Mouse (Mus musculus) hindbrain, embryonic 13.5 days (tissue): ENCODE measurements around the gene Rps27l. TPM values are rescaled to one million over a fixed set of nuclear protein-coding genes. Genes with fewer than 3 reads are reported as not detected.
"Not testable (repeated sequence)": the region's sequence is repeated elsewhere in the genome, so short reads cannot be mapped to it uniquely, and the experiment has no call there.

Experiments
- ATAC-seq: fragments of 200-750 bp; cut with Nextera tagmentation; 2 replicates; pipeline ENCODE4 v1.8.0; 2017; ENCODE audit warnings: moderate TSS enrichment; ENCODE audit not compliant: low FRiP score
- H3K27ac ChIP-seq: fragments of 300-500 bp; sonication (generic); 2 replicates; pipeline ENCODE4 v1.5.1; 2015; ENCODE audit warnings: inconsistent platforms, mild to moderate bottlenecking, moderate library complexity
- H3K27me3 ChIP-seq: fragments of 300-500 bp; sonication (generic); 2 replicates; pipeline ENCODE4 v1.6.1; 2015; ENCODE audit warnings: mild to moderate bottlenecking, inconsistent platforms
- H3K36me3 ChIP-seq: fragments of 300-500 bp; sonication (generic); 2 replicates; pipeline ENCODE4 v1.6.1; 2015; ENCODE audit warnings: mild to moderate bottlenecking, inconsistent platforms
- H3K4me1 ChIP-seq: fragments of 300-500 bp; sonication (generic); replicated peaks from 2 replicates; pipeline ENCODE4 v1.6.1; 2015; ENCODE audit warnings: inconsistent platforms
- H3K4me2 ChIP-seq: fragments of 300-500 bp; sonication (generic); 2 replicates; pipeline ENCODE4 v1.6.1; 2015; ENCODE audit warnings: inconsistent platforms, mild to moderate bottlenecking, moderate library complexity
- H3K4me3 ChIP-seq: fragments of 300-500 bp; sonication (generic); 2 replicates; pipeline ENCODE4 v1.5.1; 2015; ENCODE audit warnings: mild to moderate bottlenecking, inconsistent platforms
- H3K9ac ChIP-seq: fragments of 300-500 bp; sonication (generic); 2 replicates; pipeline ENCODE4 v1.6.1; 2015; ENCODE audit warnings: mild to moderate bottlenecking, inconsistent platforms
- H3K9me3 ChIP-seq: fragments of 300-500 bp; sonication (generic); 2 replicates; pipeline ENCODE4 v1.6.1; 2016; ENCODE audit warnings: inconsistent platforms
- WGBS: fragments of 180-500 bp; shearing (Covaris S2); methylation state at CpG from one replicate; pipeline ENCODE4 v1.1.7; 2015; 5-methylcytosine and 5-hydroxymethylcytosine counted together
- polyA plus RNA-seq: library from polyadenylated mRNA; unstranded; fragments of >200 nt; fragmentation: Nextera tagmentation; extraction: Ambion mirVana; gene quantifications from 2 replicates; pipeline ENCODE4 v1.2.1, GENCODE M21; 2015

Rps27l gene
- polyA plus RNA-seq = 291 and 315 TPM in 2 replicates

DNA sequence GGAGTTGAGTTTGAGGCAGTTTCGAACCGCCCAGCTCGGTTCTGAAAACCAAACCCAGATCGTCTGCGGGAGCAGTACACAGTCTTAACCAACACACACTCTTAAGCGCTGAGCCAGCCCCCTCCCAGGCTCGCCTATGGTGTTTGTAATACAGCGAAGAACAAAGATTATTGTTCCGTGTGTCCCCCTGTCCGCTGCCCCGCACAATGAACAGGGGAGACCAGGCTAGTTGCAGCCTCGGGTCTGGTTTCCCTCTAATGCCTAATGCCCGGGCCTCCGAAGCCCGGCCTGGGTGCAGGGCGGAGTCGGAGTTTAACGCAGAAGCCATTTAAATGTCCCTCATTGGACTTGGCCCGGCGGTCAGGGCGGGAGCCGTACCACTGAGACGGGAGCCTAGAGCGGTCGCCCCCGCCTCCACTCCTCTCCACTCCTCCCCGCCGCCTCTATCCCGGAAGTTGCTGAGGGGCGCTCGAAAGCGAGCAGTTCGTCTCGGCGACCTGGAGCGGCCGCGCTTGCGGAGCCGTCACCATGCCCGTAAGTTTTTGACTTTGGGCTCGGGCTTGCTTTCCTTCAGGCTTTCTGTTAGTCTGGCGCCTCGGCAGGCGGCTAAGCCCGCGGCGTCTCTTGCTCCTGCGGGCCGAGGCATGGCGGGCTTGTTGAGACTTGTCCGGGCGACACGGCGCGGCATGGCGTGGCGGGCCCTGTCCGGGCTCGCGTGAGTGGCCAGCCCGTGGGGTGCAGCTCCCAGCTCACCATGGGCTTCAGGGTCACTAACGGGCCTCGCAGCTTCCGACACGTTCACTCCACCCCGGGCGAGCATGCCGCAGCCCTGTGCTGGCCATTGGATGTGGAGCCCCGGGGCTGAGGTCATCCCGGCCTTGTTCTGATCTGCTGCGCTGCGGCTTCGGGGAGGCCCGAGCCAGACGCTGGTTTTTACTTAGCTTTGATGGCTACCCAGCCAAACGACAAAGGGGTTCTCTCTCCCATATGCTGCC is at the start of gene Rps27l:
Gene Rps27l (plus strand): TSS at position 440 of the 995 bp plus-strand sequence.
- H3K4me3 ChIP-seq = peak within 1 kb of the TSS; percentile 94
- peaks cover 10% of the 10 kb centered on the region for H3K4me1 ChIP-seq
- H3K9ac ChIP-seq = peak within 1 kb of the TSS; percentile 92
- H3K36me3 ChIP-seq = peaks cover 4% of the 10 kb centered on the region
- WGBS = under 1% methylated on average over 77 of the region's 77 CpGs
- no peaks in the 10 kb centered on the region for H3K27me3 ChIP-seq
- no peaks in the 10 kb centered on the region for H3K9me3 ChIP-seq
- H3K4me2 ChIP-seq = peak within 1 kb of the TSS; percentile 91
- peak within 1 kb of the TSS; percentile 92 for H3K27ac ChIP-seq
- ATAC-seq = peak; percentile 99

- Histone ChIP-seq H3K9me3 (no peaks in the 10 kb centered on the region), H3K4me3 (no peak overlapping the region), H3K4me1 (peaks cover 12% of the 10 kb centered on the region), H3K36me3 (no peaks in the 10 kb centered on the region), H3K27ac (no peak overlapping the region), H3K27me3 (no peaks in the 10 kb centered on the region), H3K4me2 (no peak overlapping the region), H3K9ac (no peak overlapping the region)
- WGBS = 61% methylated on average over 6 of the region's 6 CpGs
- ATAC-seq = no peak
Observed at GRCm38 (mm10) chr9:66896951-66897350, 48.9 kb upstream of the Rps27l start.

DNA sequence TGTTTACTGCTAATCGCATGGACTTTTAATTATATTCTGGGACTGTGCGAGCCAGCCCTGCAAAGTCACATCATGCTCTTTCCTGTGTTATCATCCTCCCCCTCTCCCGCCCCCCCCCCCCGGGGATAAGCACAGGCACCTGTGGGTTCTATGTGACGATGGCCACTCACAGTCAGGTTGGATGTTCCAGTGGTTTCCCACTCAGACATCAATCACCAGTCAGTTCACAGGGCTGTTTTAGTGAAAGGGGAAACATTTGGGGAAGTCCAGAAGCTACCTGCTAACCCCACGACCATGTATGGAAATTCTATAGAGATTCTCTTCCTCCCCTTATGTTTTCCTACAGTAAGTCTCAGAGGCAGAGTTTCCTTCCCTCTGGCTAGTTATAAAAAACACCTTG is 48.0 kb upstream of the Rps27l start:
- H3K36me3 ChIP-seq = no peaks in the 10 kb centered on the region
- no peaks in the 10 kb centered on the region for H3K9me3 ChIP-seq
- H3K4me1 ChIP-seq = peaks cover 17% of the 10 kb centered on the region
- WGBS = 80% methylated on average over 6 of the region's 6 CpGs
- ATAC-seq = no peak
- no peak overlapping the region for H3K4me2 ChIP-seq
- H3K4me3 ChIP-seq = no peak overlapping the region
- H3K27ac ChIP-seq = no peak overlapping the region
- H3K27me3 ChIP-seq = no peaks in the 10 kb centered on the region
- H3K9ac ChIP-seq = no peak overlapping the region

GRCm38 (mm10) chr9:66899072-66899471 is 46.8 kb upstream of the Rps27l start:
- H3K27me3 ChIP-seq = no peaks in the 10 kb centered on the region
- H3K4me1 ChIP-seq = peaks cover 18% of the 10 kb centered on the region
- H3K9ac ChIP-seq = no peak overlapping the region
- H3K4me3 ChIP-seq = no peak overlapping the region
- no peak overlapping the region for H3K4me2 ChIP-seq
- no peak for ATAC-seq
- WGBS = 86% methylated on average over 2 of the region's 2 CpGs
- H3K27ac ChIP-seq = no peak overlapping the region
- no peaks in the 10 kb centered on the region for H3K9me3 ChIP-seq
- H3K36me3 ChIP-seq = no peaks in the 10 kb centered on the region

- no peaks in the 10 kb centered on the region for H3K36me3 ChIP-seq
- no peak overlapping the region for H3K9ac ChIP-seq
- peaks cover 18% of the 10 kb centered on the region for H3K4me1 ChIP-seq
- H3K9me3 ChIP-seq = no peaks in the 10 kb centered on the region
- ATAC-seq = no peak
- no peak overlapping the region for H3K4me2 ChIP-seq
- no peak overlapping the region for H3K4me3 ChIP-seq
- no peak overlapping the region for H3K27ac ChIP-seq
- WGBS = 83% methylated on average over 4 of the region's 4 CpGs
- no peaks in the 10 kb centered on the region for H3K27me3 ChIP-seq
Observed at GRCm38 (mm10) chr9:66899526-66899925, 46.4 kb upstream of the Rps27l start.

- Histone ChIP-seq H3K4me2 (no peak overlapping the region), H3K27me3 (no peaks in the 10 kb centered on the region), H3K4me1 (peaks cover 22% of the 10 kb centered on the region), H3K9ac (no peak overlapping the region), H3K27ac (peak overlapping the region; percentile 40), H3K4me3 (no peak overlapping the region), H3K9me3 (no peaks in the 10 kb centered on the region), H3K36me3 (no peaks in the 10 kb centered on the region)
- no peak for ATAC-seq
- WGBS = 74% methylated on average over 9 of the region's 9 CpGs
Observed at GRCm38 (mm10) chr9:66905990-66906389, 39.9 kb upstream of the Rps27l start.

GRCm38 (mm10) chr9:66907126-66907525 is 38.8 kb upstream of the Rps27l start:
- no peak overlapping the region for H3K4me3 ChIP-seq
- no peak overlapping the region for H3K4me2 ChIP-seq
- no peaks in the 10 kb centered on the region for H3K36me3 ChIP-seq
- no peaks in the 10 kb centered on the region for H3K9me3 ChIP-seq
- no peak overlapping the region for H3K27ac ChIP-seq
- peaks cover 32% of the 10 kb centered on the region for H3K4me1 ChIP-seq
- WGBS = 93% methylated on average over 8 of the region's 8 CpGs
- ATAC-seq = no peak
- no peaks in the 10 kb centered on the region for H3K27me3 ChIP-seq
- no peak overlapping the region for H3K9ac ChIP-seq

GRCm38 (mm10) chr9:66907746-66908397 is 38.0 kb upstream of the Rps27l start:
- no peaks in the 10 kb centered on the region for H3K27me3 ChIP-seq
- H3K27ac ChIP-seq = no peak overlapping the region
- no peaks in the 10 kb centered on the region for H3K9me3 ChIP-seq
- H3K4me2 ChIP-seq = no peak overlapping the region
- no peak overlapping the region for H3K9ac ChIP-seq
- no peak overlapping the region for H3K4me3 ChIP-seq
- no peaks in the 10 kb centered on the region for H3K36me3 ChIP-seq
- H3K4me1 ChIP-seq = peaks cover 35% of the 10 kb centered on the region
- no peak for ATAC-seq
- WGBS = 86% methylated on average over 5 of the region's 5 CpGs

GRCm38 (mm10) chr9:66909922-66910321 is 36.0 kb upstream of the Rps27l start:
- Histone ChIP-seq H3K27me3 (no peaks in the 10 kb centered on the region), H3K9me3 (no peaks in the 10 kb centered on the region), H3K36me3 (no peaks in the 10 kb centered on the region), H3K4me3 (no peak overlapping the region), H3K9ac (no peak overlapping the region), H3K4me1 (peaks cover 49% of the 10 kb centered on the region), H3K27ac (no peak overlapping the region), H3K4me2 (no peak overlapping the region)
- WGBS = 87% methylated on average over 7 of the region's 7 CpGs
- ATAC-seq = no peak

- no peak for ATAC-seq
- WGBS = 90% methylated on average over 5 of the region's 5 CpGs
- Histone ChIP-seq H3K27ac (no peak overlapping the region), H3K27me3 (no peaks in the 10 kb centered on the region), H3K4me1 (peaks cover 55% of the 10 kb centered on the region), H3K9me3 (no peaks in the 10 kb centered on the region), H3K4me2 (no peak overlapping the region), H3K4me3 (no peak overlapping the region), H3K36me3 (no peaks in the 10 kb centered on the region), H3K9ac (no peak overlapping the region)
Observed at GRCm38 (mm10) chr9:66910677-66911076, 35.2 kb upstream of the Rps27l start.

- Histone ChIP-seq H3K4me1 (peaks cover 55% of the 10 kb centered on the region), H3K9me3 (no peaks in the 10 kb centered on the region), H3K9ac (no peak overlapping the region), H3K36me3 (no peaks in the 10 kb centered on the region), H3K4me3 (no peak overlapping the region), H3K27me3 (no peaks in the 10 kb centered on the region), H3K4me2 (no peak overlapping the region), H3K27ac (no peak overlapping the region)
- ATAC-seq = no peak
Observed at GRCm38 (mm10) chr9:66912304-66912703, 33.6 kb upstream of the Rps27l start.

GRCm38 (mm10) chr9:66913254-66913934 is 32.5 kb upstream of the Rps27l start:
- H3K9ac ChIP-seq, ATAC-seq, H3K27me3 ChIP-seq, H3K4me2 ChIP-seq, H3K27ac ChIP-seq, H3K9me3 ChIP-seq, H3K36me3 ChIP-seq, H3K4me3 ChIP-seq: not testable (repeated sequence)
- WGBS = 93% methylated on average over 5 of the region's 5 CpGs
- H3K4me1 ChIP-seq = peaks cover 61% of the 10 kb centered on the region
